Mouse (Mus musculus) lung, postnatal 0 days (tissue): Measurements from ENCODE around the gene Actn1. TPM values are rescaled to one million over a fixed set of nuclear protein-coding genes. Genes with fewer than 3 reads are reported as not detected.
A peak's percentile ranks its signal among the peaks of the same experiment; 100 is the strongest.

ENCODE experiments used
- ATAC-seq: fragments of 200-750 bp; cut with Nextera tagmentation; 2 replicates; pipeline ENCODE4 v1.8.0; 2017; ENCODE audit warnings: moderate library complexity
- DNase-seq: peaks from one replicate; pipeline ENCODE4 v3.0.0-alpha.2; 2016; ENCODE audit warnings: low spot score
- H3K27ac ChIP-seq: fragments of 300-500 bp; sonication (generic); 2 replicates; pipeline ENCODE4 v1.5.1; 2014; ENCODE audit warnings: antibody characterized with exemption, mild to moderate bottlenecking, low read length, mixed read lengths
- H3K27me3 ChIP-seq: fragments of 300-500 bp; sonication (generic); replicated peaks from 2 replicates; pipeline ENCODE4 v1.6.1; 2014; ENCODE audit warnings: low read length, mixed read lengths; ENCODE audit not compliant: insufficient read depth
- H3K36me3 ChIP-seq: fragments of 300-500 bp; sonication (generic); 2 replicates; pipeline ENCODE4 v1.6.1; 2014; ENCODE audit warnings: low read length, mixed read lengths; ENCODE audit not compliant: insufficient read depth
- H3K4me1 ChIP-seq: fragments of 300-500 bp; sonication (generic); 2 replicates; pipeline ENCODE4 v1.6.1; 2014; ENCODE audit warnings: antibody characterized with exemption, low read depth, low read length, mixed read lengths; ENCODE audit not compliant: insufficient read depth
- H3K4me2 ChIP-seq: fragments of 300-500 bp; sonication (generic); replicated peaks from 2 replicates; pipeline ENCODE4 v1.6.1; 2014; ENCODE audit warnings: low read depth, mild to moderate bottlenecking, low read length, moderate library complexity, mixed read lengths
- H3K4me3 ChIP-seq: fragments of 300-500 bp; sonication (generic); 2 replicates; pipeline ENCODE4 v1.5.1; 2014; ENCODE audit warnings: low read depth, low read length
- H3K9ac ChIP-seq: fragments of 300-500 bp; sonication (generic); replicated peaks from 2 replicates; pipeline ENCODE4 v1.6.1; 2014; ENCODE audit warnings: low read depth, mild to moderate bottlenecking
- H3K9me3 ChIP-seq: fragments of 300-500 bp; sonication (generic); 2 replicates; pipeline ENCODE4 v1.6.1; 2016; ENCODE audit warnings: low read length, mixed read lengths
- CTCF ChIP-seq: IDR thresholded peaks from 2 replicates; pipeline ENCODE4 v1.5.1; 2016; ENCODE audit warnings: antibody characterized with exemption, mild to moderate bottlenecking
- EP300 ChIP-seq: IDR thresholded peaks from 2 replicates; pipeline ENCODE4 v1.6.1; 2016; ENCODE audit warnings: antibody characterized with exemption, mild to moderate bottlenecking, control low read depth
- WGBS: fragments of 180-500 bp; shearing (Covaris S2); extraction: QIAGEN DNeasy Blood & Tissue Kit; methylation state at CpG from one replicate; pipeline ENCODE4 v1.1.7; 2014; 5-methylcytosine and 5-hydroxymethylcytosine counted together
- polyA plus RNA-seq: library from polyadenylated mRNA; unstranded; fragments of >200 nt; fragmentation: Nextera tagmentation; extraction: Ambion mirVana; gene quantifications from 2 replicates; pipeline ENCODE4 v1.2.1, GENCODE M21; 2015

The Actn1 gene
- polyA plus RNA-seq, 1 experiment from 2014 or later, result 30.0 TPM

GRCm38 (mm10) chr12:80153078-80153477 lies 107.1 kb downstream of the Actn1 start:
- peak; percentile 16; the same call in 1 of the 2 replicates for TF ChIP-seq CTCF
- no peak for TF ChIP-seq EP300
- no peaks in the 10 kb centered on the region for H3K36me3 ChIP-seq
- no peak overlapping the region for H3K4me2 ChIP-seq
- H3K4me3 ChIP-seq, result no peak overlapping the region
- ATAC-seq (no peak), DNase-seq (no peak)
- H3K9me3 ChIP-seq, result no peaks in the 10 kb centered on the region
- no peaks in the 10 kb centered on the region for H3K27me3 ChIP-seq
- H3K4me1 ChIP-seq, result no peaks in the 10 kb centered on the region
- H3K9ac ChIP-seq, result no peak overlapping the region
- 81% methylated on average over 6 of the region's 6 CpGs for WGBS
- H3K27ac ChIP-seq, result no peak overlapping the region

DNA sequence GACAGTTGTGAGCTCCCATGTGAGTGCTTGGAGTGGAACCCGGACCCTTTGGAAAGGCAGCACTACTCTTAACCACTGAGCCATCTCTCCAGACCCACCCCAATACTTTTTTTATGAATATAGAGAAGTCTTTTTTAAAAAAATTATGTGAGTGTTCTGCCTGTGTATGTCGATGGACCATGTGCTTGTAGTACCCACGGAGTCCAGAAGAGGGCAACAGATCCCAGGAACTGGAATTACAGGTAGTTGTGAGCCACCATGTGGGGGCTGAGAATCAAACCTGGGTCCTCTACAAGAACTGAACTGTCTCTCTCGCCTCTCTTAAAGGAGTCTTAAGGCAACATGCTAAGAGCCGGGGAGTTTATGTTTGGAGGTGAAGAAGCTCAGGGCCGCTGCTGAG lies 108.3 kb downstream of the Actn1 start:
- Histone ChIP-seq H3K27me3 (no peaks in the 10 kb centered on the region), H3K36me3 (no peaks in the 10 kb centered on the region), H3K4me1 (no peaks in the 10 kb centered on the region; the same call in 1 of the 2 replicates), H3K4me3 (no peak overlapping the region), H3K27ac (no peak overlapping the region), H3K9me3 (no peaks in the 10 kb centered on the region), H3K9ac (no peak overlapping the region), H3K4me2 (no peak overlapping the region)
- no peak for ATAC-seq
- no peak for DNase-seq
- WGBS, result 92% methylated on average over 6 of the region's 6 CpGs
- TF ChIP-seq CTCF (peak; percentile 31; the same call in 1 of the 2 replicates), EP300 (no peak)

DNA sequence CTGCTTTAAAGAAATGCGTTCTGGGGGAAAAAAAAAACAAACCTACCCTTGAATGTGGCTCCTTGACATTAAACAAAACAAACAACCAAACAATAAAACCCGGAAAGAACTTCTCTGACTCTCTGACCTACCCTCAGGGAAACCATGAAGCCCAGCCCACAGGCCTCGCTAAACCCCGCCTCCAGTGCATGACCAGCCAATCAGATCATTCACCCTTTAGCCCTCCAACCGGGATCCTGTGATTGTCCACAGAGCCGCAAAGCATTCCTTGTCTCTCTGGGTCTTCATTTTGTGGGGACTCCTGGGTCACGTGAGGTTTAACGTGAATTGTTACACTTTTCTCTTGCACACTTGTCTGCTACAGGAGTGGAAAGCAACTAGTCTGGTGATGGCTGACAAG lies 109.5 kb downstream of the Actn1 start:
- H3K9me3 ChIP-seq, result no peaks in the 10 kb centered on the region
- no peak overlapping the region for H3K27ac ChIP-seq
- TF ChIP-seq CTCF (no peak), EP300 (no peak)
- H3K9ac ChIP-seq, result no peak overlapping the region
- no peak for ATAC-seq
- no peaks in the 10 kb centered on the region; the same call in 1 of the 2 replicates for H3K4me1 ChIP-seq
- no peaks in the 10 kb centered on the region for H3K36me3 ChIP-seq
- H3K27me3 ChIP-seq, result no peaks in the 10 kb centered on the region
- 34% methylated on average over 8 of the region's 8 CpGs for WGBS
- H3K4me2 ChIP-seq, result no peak overlapping the region
- H3K4me3 ChIP-seq, result no peak overlapping the region
- DNase-seq, result peak; percentile 48

GRCm38 (mm10) chr12:80147563-80148214 lies 112.5 kb downstream of the Actn1 start:
- 83% methylated on average over 11 of the region's 11 CpGs for WGBS
- no peaks in the 10 kb centered on the region; the same call in 1 of the 2 replicates for H3K4me1 ChIP-seq

DNA sequence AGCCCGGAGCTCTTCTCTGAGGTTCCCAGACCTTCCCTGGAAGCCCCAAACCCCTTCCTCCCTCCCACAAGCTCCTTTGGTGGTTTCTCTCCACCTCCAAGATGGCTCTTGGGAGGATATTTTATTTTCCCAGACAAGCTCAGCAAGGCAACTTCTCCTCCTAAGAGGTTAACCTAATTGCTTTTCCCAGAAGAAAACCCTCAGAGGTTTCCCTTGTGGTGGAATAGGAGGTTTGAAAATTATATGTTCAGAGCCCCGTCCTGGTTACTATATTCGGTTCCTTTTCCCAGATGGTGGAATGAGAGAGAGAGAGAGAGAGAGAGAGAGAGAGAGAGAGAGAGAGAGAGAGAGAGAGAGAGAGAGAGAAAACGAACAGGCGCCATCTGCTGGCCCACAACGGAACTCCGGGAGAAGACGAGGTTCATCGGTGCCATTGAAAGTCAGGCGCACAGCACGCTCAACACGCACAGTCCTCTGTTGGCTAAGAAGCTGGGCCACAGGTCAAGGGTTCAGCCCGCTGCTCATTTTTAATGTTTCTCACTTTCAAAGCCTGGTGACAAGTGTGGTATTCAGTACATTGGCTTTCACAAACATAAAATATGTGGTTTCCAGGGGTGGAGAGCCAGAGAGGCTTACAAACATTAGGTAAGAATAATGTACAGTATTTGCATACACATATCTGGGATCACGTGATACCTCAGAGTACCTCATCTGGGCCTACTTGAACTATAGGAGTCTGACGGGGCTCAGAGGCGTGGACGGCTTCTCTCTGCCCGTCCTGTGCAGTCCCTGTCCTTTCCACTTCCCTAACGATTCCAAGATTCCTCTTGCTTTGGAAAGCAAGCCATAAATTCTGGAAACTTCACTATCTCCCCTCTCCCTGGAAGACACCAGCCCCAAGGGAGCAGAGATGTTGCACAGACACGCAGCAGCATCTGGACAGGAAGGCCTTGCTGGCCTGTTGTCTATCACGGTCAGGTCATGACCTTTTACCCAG lies 113.6 kb downstream of the Actn1 start:
- H3K9ac ChIP-seq, result no peak overlapping the region
- H3K27ac ChIP-seq, result peak overlapping the region; percentile 71
- ATAC-seq (peak; percentile 90), DNase-seq (peak; percentile 93)
- H3K4me1 ChIP-seq, result no peaks in the 10 kb centered on the region; the same call in 1 of the 2 replicates
- H3K4me2 ChIP-seq, result no peak overlapping the region
- H3K4me3 ChIP-seq, result no peak overlapping the region
- no peaks in the 10 kb centered on the region for H3K36me3 ChIP-seq
- 23% methylated on average over 21 of the region's 21 CpGs for whole genome bisulfite sequencing
- no peaks in the 10 kb centered on the region for H3K9me3 ChIP-seq
- no peaks in the 10 kb centered on the region for H3K27me3 ChIP-seq
- TF ChIP-seq CTCF (peak; percentile 81), EP300 (0 out of 2 replicates have a peak, but pooled peaks have one; percentile 10)

More at GRCm38 (mm10) chr12:80147563-80148214, 112.5 kb downstream of the Actn1 start:
- no peaks in the 10 kb centered on the region for H3K9me3 ChIP-seq
- TF ChIP-seq CTCF (no peak), EP300 (no peak)
- H3K36me3 ChIP-seq, result no peaks in the 10 kb centered on the region
- no peak overlapping the region for H3K4me3 ChIP-seq
- H3K9ac ChIP-seq, result no peak overlapping the region
- no peaks in the 10 kb centered on the region for H3K27me3 ChIP-seq
- ATAC-seq, result no peak
- H3K27ac ChIP-seq, result no peak overlapping the region
- no peak overlapping the region for H3K4me2 ChIP-seq
- DNase-seq, result no peak

DNA sequence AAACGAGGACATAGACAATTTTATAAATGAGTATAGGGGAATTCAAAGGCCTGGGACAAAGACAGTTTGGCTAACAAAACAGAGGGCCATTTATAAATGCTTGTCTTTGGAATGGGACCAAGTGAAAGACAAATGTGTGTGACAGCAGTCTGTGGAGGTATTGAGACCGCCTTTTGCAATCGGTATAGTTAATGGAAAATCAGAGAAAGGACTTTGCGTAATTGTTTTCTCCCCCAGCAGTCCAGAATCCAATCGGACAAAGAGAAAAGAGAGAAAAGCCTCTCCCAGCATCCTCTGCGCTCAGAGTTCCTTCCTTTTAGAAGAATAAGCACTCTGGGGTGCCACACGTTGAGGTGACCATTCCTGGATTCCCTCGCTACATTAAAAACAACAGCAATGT lies 114.8 kb downstream of the Actn1 start:
- Histone ChIP-seq H3K4me1 (no peaks in the 10 kb centered on the region; the same call in 1 of the 2 replicates), H3K9me3 (no peaks in the 10 kb centered on the region), H3K27me3 (no peaks in the 10 kb centered on the region), H3K9ac (no peak overlapping the region), H3K4me3 (no peak overlapping the region), H3K36me3 (no peaks in the 10 kb centered on the region), H3K4me2 (no peak overlapping the region), H3K27ac (0 out of 2 replicates have a peak overlapping the region, but pooled peaks have one; percentile 71)
- ATAC-seq, result no peak
- 54% methylated on average over 8 of the region's 8 CpGs for WGBS
- DNase-seq, result peak; percentile 48
- TF ChIP-seq CTCF, result no peak
- TF ChIP-seq EP300, result no peak
